Mouse (Mus musculus) c-Kit-positive CD71-positive TER-119-negative erythroid progenitor cells, embryonic 14.5 days (primary cell): ENCODE results near the gene 4930519P11Rik.
A peak's percentile ranks its signal among the peaks of the same experiment; 100 is the strongest.

Experiments used
- DNase-seq: peaks from one replicate; pipeline ENCODE4 v3.0.0-alpha.2; 2013; ENCODE audit warnings: low read depth

4930519P11Rik gene

GRCm38 (mm10) chr2:154632203-154632780 lies 19.1 kb upstream of the 4930519P11Rik start:
- DNase-seq: no peak

DNA sequence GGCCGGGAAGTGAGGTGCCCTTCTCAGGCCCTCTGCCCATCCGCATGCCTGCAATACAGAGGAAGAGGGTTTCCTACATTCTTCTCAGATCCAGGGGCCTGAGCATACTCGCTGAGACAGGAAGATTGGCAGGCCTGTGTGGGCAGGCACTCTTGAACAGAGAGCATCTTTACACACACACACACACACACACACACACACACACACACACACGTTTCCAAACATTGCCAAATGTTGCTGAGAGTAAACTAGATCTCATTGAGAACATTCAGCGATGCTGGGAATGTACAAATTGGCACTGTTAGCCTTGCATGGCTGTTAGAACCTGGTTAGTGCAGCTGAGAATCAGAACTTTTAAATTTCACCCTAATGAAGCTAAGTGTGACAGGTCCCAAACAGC lies 17.3 kb upstream of the 4930519P11Rik start:
- no peak for DNase-seq

- DNase-seq: no peak
These were observed 10.9 kb upstream of the 4930519P11Rik start for GRCm38 (mm10) chr2:154624137-154624536.

DNA sequence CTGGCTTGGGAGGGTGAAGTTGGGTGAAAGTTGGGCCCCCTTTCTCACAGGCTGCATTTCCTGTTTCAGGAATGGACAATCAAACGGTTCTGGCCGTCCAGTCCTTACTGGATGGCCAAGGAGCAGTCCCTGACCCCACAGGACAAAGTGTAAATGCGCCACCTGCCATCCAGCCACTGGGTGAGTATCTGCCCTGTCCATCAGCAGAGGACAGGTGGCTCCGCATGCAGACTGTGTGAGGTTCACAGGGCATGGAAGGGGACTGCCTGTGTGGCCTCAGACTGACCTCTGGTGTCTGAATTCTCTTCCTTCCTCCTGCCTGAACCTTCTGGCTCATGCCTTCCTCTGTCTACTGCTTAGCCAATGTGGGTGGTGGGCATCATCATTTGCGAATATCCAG lies 8.4 kb upstream of the 4930519P11Rik start:
- no peak for DNase-seq

DNA sequence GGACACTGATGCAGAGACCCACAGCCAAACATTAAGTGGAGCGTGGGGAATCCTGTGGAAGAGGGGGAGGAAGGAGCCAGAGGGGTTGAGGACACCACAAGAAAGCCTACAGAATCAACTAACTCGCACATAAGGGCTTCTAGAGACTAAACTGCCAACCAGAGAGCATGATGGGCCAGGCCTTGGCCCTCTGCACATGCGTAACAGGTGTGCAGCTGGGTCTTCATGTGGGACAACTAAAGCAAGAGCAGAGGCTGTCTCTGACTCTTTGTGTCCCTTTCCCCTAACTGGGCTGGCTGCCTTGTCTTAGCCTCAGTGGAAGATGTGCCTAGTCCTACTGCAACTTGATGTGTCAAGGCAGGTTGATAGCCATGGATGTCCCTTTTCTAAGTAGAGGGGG lies 3.8 kb upstream of the 4930519P11Rik start:
- DNase-seq: no peak

DNA sequence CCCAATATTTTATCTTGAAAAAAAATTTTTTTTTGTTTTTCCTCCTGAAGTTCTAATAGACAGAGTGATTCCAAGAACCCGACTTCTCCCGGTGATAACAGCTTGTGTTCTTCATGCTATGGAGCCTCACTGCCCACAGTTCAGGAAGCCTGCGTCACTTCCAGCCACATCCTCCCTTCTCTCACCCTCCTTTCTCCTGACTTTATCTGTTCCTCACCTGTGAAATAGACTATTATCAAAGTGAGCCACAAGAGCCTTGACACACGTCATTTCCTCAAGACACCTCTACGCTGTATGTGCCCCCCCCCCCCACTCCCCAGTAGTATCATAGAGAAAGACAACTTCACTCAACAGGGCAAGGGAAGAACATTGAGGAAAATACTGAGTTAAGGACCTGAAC lies 2.4 kb upstream of the 4930519P11Rik start:
- DNase-seq: no peak

DNA sequence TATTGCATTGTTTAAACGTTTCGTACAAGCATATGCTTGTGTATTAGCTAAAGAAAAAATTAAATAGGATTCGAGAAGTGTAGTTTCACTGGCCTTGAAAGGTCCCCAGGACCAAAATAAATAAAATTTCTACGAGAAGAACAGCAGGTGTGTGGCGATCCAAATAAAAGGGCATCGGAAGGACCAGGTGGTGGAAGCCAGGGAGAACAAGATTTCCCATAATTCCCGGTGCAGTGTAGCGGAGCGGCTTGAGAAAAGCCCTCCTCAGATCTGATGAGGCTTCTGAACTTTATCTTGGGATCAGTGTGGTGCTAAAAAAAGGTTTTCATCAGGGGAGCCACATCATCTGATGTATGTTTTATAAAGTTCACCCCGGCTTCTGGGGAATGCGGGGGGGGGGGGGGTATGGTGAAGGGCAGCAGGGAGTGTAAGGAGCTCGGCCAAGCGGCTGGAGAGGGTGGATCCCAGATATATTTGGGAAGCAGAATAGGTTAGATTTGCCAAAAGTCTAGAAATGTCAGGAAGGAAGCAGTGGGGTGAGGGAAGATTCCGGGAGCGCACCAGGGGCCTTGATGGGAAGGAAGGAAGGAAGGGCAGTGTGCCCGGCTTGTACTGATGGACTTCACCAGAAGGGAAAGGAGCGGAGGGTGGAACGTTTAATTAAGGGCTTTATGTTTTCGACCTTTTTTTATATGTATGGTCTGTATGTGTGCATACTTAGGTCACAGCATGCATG lies 1.8 kb upstream of the 4930519P11Rik start:
- no peak for DNase-seq

- no peak for DNase-seq
These were observed 4.0 kb downstream of the 4930519P11Rik start for GRCm38 (mm10) chr2:154609050-154609767.

GRCm38 (mm10) chr2:154606965-154607364 lies 6.3 kb downstream of the 4930519P11Rik start:
- no peak for DNase-seq

- DNase-seq: no peak
These were observed 9.1 kb downstream of the 4930519P11Rik start for GRCm38 (mm10) chr2:154604156-154604555.

DNA sequence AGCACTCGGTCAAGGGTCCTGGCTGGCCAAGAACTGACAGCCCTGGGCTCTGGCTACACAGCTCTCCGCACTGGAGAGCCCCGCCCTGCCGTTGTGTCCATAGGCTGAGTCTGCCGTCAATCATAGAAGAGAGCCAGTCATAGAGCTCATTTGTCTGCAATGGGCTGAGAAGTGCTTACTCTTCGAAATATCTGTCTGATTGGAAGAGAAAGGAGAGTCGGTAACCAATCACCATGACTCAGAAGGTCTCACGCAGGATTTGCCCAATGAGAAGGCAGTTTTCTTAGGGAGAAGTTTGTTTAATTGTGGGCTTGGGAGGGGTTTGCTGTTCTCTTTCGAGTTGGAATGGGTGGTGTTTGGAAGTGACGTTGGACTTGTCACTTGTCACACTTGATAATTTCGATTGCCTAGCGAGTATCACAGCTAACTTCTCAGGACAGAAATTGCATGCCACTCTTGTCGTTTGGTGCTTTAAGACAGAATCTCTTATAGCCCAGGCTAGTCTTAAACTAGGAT lies 9.5 kb downstream of the 4930519P11Rik start, which contains the start of gene Pxmp4:
Gene Pxmp4, minus strand, starts transcription at position 71 of the 516 bp plus-strand sequence.
- DNase-seq: peak; percentile 98

- DNase-seq: no peak
These were observed 10.1 kb downstream of the 4930519P11Rik start for GRCm38 (mm10) chr2:154603007-154603637.

GRCm38 (mm10) chr2:154601324-154601723 lies 11.9 kb downstream of the 4930519P11Rik start:
- DNase-seq: no peak

DNA sequence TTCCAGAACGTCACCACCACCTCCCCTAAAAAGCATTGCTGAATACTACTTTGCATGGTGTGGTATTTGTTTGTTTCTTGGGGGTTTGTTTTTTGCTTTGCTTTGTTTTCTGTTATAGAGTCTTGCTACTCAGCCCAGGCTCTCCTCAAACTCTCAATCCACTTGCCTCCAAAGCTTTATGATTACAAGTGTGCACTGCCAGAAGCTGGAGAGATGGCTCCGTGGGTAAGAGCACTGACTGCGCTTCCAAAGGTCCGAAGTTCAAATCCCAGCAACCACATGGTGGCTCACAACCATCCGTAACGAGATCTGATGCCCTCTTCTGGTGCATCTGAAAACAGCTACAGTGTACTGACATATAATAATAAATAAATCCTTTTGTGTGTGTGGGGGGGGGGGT lies 12.7 kb downstream of the 4930519P11Rik start:
- no peak for DNase-seq

- DNase-seq: no peak
These were observed 15.8 kb downstream of the 4930519P11Rik start for GRCm38 (mm10) chr2:154597399-154597798.

DNA sequence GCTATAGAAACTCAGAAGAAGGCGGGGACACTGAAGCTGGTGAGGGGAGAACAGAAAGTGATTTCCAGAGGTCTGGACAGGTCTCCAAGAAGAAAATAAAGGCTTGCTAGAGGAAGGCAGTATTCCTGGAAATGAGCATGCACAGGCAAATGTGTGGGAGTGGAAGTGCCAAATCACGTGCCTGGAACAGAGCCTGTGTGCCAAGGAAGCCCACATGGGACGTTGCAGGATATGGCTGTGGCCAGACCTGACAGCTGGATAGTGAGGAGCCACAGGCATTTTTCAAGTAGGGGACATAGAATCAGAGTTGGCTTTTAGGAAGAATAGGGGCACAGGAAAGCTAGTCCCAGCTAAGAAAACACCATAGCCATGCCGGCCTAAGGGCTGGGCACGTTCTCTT lies 17.5 kb downstream of the 4930519P11Rik start:
- no peak for DNase-seq

DNA sequence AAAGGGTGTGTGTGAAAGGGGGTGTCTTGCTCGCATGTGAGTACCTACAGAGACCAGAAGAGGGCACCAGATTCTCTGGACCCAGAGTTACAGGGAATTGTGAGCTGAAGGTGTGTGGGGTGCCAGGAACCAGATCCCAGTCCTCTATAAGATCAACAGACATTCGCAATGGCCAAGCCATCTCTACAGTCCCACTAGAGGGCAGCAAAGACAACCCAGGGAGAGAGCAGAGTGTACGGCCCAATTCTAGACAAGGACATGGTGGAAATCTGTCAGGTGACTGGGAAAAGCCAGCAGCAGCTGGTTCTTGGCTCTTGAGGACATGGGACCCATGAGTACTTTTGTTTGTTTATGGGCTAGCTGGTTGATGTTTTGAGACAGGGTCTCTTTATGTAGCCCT lies 20.2 kb downstream of the 4930519P11Rik start:
- DNase-seq: no peak

DNA sequence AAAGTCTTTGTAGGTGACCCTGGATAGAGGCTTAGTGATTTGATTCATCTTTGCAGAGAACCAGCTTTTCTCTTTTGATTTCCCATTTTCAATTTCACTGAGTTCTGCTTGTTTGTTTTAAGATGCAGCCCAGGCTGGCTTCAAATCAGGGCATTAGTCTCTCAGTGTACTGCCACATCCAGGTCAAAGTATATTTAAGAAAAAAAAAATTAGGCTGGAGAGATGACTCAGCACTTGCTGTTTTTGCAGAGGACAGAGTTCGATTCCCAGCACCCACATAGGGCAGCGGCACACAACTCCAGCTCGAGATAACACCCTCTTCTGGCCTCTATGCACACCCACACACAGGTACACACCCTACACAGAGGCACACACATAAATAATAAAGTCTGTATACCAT lies 22.0 kb downstream of the 4930519P11Rik start:
- DNase-seq: no peak

DNA sequence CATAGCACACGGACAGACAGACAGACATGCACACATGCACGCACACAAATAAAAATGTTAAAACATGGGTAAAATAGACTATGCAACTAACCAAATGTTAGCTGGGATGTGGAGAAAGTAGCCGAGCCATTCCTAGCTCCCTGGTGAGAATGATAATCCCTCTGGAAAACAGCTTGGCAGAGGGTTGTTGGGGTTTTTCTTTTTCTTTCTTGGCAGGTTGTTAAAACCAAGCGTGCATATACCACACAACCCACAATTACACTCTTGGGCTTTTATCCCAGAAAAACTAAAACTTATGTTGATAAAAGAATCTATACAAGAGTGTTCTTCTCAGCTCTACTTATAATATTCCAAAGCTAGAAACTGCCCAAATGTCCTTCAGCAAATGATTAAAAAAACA lies 24.2 kb downstream of the 4930519P11Rik start:
- no peak for DNase-seq

DNA sequence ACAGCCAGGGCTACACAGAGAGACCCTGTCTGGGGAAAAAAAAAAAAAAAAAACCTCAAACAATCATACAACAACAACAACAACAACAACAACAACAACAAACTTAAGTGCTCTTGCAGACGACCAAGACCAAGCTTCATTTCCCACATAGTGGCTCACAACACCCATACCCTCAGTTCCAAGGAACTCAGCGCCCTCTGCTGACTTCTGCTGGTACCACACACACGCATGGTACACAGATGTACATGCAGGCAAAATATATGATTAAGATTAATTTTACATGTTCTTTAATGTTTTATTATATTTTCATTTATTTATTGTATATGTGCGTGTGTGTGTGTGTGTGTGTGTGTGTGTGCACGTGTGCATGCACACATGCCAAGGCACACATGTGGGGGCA lies 26.8 kb downstream of the 4930519P11Rik start:
- peak; percentile 59 for DNase-seq

- no peak for DNase-seq
These were observed 28.2 kb downstream of the 4930519P11Rik start for GRCm38 (mm10) chr2:154584931-154585601.
